Mouse (Mus musculus) cerebellum, adult 2 months (tissue): Measurements from ENCODE around the gene Kat7. TPM values are rescaled to one million over a fixed set of nuclear protein-coding genes. Genes with fewer than 3 reads are reported as not detected.

Experiments used
- DNase-seq, 2 experiments: peaks; one replicate each; pipeline ENCODE4 v3.0.0; 2021
- H3K27ac ChIP-seq: fragments of 200-500 bp; 2 replicates; pipeline ENCODE4 v1.5.1; 2012; ENCODE audit warnings: low read length, control low read depth, inconsistent platforms; ENCODE audit not compliant: insufficient read depth
- H3K27me3 ChIP-seq: fragments of 200-500 bp; 2 replicates; pipeline ENCODE4 v1.6.1; 2012; ENCODE audit warnings: inconsistent platforms, mild to moderate bottlenecking, low read length, moderate library complexity; ENCODE audit not compliant: control insufficient read depth, insufficient read depth
- H3K4me1 ChIP-seq: fragments of 200-500 bp; 2 replicates; pipeline ENCODE4 v1.6.1; 2011; ENCODE audit warnings: low read length; ENCODE audit not compliant: control insufficient read depth, insufficient read depth
- H3K4me3 ChIP-seq: fragments of 200-500 bp; replicated peaks from 2 replicates; pipeline ENCODE3; 2011; ENCODE audit warnings: mild to moderate bottlenecking, low read depth, low read length, control low read depth; ENCODE audit not compliant: insufficient read depth
- CTCF ChIP-seq: fragments of 200-500 bp; IDR thresholded peaks from 2 replicates; pipeline ENCODE4 v1.5.1; 2011; ENCODE audit warnings: low read depth, mild to moderate bottlenecking, control low read depth, low read length, moderate library complexity, borderline replicate concordance; ENCODE audit not compliant: insufficient read depth
- POLR2A ChIP-seq: fragments of 200-500 bp; IDR thresholded peaks from 2 replicates; pipeline ENCODE4 v1.6.1; 2011; ENCODE audit warnings: low read length, control low read depth, borderline replicate concordance; ENCODE audit not compliant: insufficient read depth
- WGBS: fragments of 180-500 bp; shearing (Covaris S2); methylation state at CpG from one replicate; pipeline ENCODE4 v1.1.7; 2018; 5-methylcytosine and 5-hydroxymethylcytosine counted together
- polyA plus RNA-seq: library from polyadenylated mRNA; depleted of rRNA; stranded (reverse); fragments of >200 nt; gene quantifications from 2 replicates; pipeline ENCODE4 v1.2.3, GENCODE M21; 2012

The Kat7 gene
- polyA plus RNA-seq, 1 experiment, result 68.5 TPM

GRCm38 (mm10) chr11:95328629-95329028 is 18.6 kb upstream of the Kat7 start:
- WGBS, result 75% methylated on average over 5 of the region's 5 CpGs

GRCm38 (mm10) chr11:95326243-95326642 is 16.2 kb upstream of the Kat7 start:
- DNase-seq, result no peak
- Histone ChIP-seq H3K4me3 (no peak overlapping the region), H3K27ac (no peak overlapping the region), H3K27me3 (no peaks in the 10 kb centered on the region), H3K4me1 (no peaks in the 10 kb centered on the region)
- TF ChIP-seq CTCF (no peak), POLR2A (no peak)
- WGBS, result 72% methylated on average over 11 of the region's 11 CpGs

More at GRCm38 (mm10) chr11:95328629-95329028, 18.6 kb upstream of the Kat7 start:
- Histone ChIP-seq H3K4me1 (no peaks in the 10 kb centered on the region), H3K4me3 (no peak overlapping the region), H3K27me3 (no peaks in the 10 kb centered on the region), H3K27ac (no peak overlapping the region)
- TF ChIP-seq POLR2A (no peak), CTCF (no peak)
- DNase-seq, result no peak

DNA sequence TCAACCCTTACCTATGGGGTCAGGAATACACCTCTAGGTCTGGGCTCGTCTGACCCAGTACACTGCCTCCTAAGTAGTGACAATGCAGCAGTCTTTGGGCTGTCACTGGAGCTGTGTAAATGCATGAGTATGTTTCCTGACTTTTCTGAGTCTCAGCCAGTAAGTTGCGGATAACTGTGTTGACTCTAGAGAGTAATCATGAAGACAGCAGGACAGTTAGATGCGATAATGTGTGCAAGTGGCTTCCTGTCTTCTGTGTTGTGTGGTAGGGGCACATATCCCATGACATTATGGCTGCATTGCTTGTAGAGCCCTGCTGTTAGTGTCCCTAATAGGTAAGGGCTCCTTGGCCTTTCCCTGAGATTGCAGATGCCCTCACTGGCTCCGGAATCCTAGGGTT is 15.8 kb upstream of the Kat7 start:
- WGBS, result 84% methylated on average over 4 of the region's 4 CpGs
- Histone ChIP-seq H3K27ac (no peak overlapping the region), H3K27me3 (no peaks in the 10 kb centered on the region), H3K4me1 (no peaks in the 10 kb centered on the region), H3K4me3 (no peak overlapping the region)
- TF ChIP-seq POLR2A, result no peak
- no peak for TF ChIP-seq CTCF
- no peak for DNase-seq

- 29% methylated on average over 10 of the region's 10 CpGs for WGBS
- no peak overlapping the region for H3K27ac ChIP-seq
These were observed 14.1 kb upstream of the Kat7 start for GRCm38 (mm10) chr11:95324181-95324580.

GRCm38 (mm10) chr11:95320010-95320409 is 10.0 kb upstream of the Kat7 start:
- no peak overlapping the region for H3K4me3 ChIP-seq
- H3K4me1 ChIP-seq, result no peaks in the 10 kb centered on the region
- H3K27me3 ChIP-seq, result no peaks in the 10 kb centered on the region
- WGBS, result 100% methylated on average over 1 of the region's 1 CpGs
- no peak for TF ChIP-seq POLR2A
- TF ChIP-seq CTCF, result no peak
- no peak overlapping the region for H3K27ac ChIP-seq
- DNase-seq, result no peak

More at GRCm38 (mm10) chr11:95324181-95324580, 14.1 kb upstream of the Kat7 start:
- Histone ChIP-seq H3K27me3 (no peaks in the 10 kb centered on the region), H3K4me1 (no peaks in the 10 kb centered on the region), H3K4me3 (no peak overlapping the region)
- TF ChIP-seq POLR2A, result no peak
- no peak for TF ChIP-seq CTCF
- no peak for DNase-seq

GRCm38 (mm10) chr11:95319506-95319905 is 9.5 kb upstream of the Kat7 start:
- Histone ChIP-seq H3K4me1 (no peaks in the 10 kb centered on the region), H3K4me3 (no peak overlapping the region), H3K27me3 (no peaks in the 10 kb centered on the region), H3K27ac (no peak overlapping the region)
- DNase-seq, result no peak
- 60% methylated on average over 1 of the region's 1 CpGs for WGBS
- TF ChIP-seq POLR2A (no peak), CTCF (no peak)

GRCm38 (mm10) chr11:95318116-95318515 is 8.1 kb upstream of the Kat7 start:
- Histone ChIP-seq H3K4me3 (no peak overlapping the region), H3K27ac (no peak overlapping the region), H3K27me3 (no peaks in the 10 kb centered on the region), H3K4me1 (no peaks in the 10 kb centered on the region)
- WGBS, result 90% methylated on average over 9 of the region's 9 CpGs
- DNase-seq, result no peak
- TF ChIP-seq POLR2A, result no peak
- no peak for TF ChIP-seq CTCF

DNA sequence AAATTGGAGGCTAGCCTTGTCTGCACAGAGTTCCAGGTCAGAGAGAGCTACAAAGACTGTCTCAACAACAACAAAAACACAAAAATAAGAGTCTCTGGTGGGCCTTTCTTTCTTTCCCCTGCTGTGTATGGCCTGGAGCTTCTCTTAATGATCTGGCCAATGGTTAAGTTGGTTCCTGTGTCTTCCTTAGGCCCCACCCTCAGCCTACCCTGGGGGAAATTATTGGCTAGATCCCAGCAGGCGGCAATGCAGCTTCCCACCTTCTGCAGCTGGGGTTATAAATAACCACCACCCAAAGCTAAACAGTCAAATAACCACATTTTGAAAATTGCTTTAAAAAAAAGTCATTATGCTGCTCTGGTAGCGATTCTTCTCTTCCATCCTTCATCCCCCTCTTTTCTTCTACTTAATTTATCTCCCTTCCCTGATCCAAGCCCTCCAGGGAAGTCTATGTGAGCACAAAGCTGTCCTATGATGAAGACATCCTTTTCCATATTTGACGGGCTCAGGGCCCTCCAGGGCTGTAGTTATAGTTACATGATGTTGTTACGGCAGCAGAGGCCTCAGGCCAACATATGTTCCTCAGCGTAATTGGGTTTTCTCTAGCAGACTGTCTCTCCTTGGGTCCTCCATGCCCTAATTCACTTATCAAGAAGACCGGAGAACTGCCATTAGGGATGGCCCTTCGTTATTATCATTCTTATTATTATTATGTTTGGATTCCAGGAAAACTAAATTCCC is 5.3 kb upstream of the Kat7 start:
- Histone ChIP-seq H3K4me1 (no peaks in the 10 kb centered on the region; the same call in 1 of the 2 replicates), H3K27me3 (no peaks in the 10 kb centered on the region), H3K4me3 (no peak overlapping the region), H3K27ac (no peak overlapping the region)
- no peak for TF ChIP-seq CTCF
- no peak for TF ChIP-seq POLR2A
- DNase-seq, result no peak
- 65% methylated on average over 7 of the region's 7 CpGs for WGBS
